ENCODE assay signal across 8 mouse cellular contexts in genomic region chr8:107254951-107255457, GRCm38 (mm10). TPM values are rescaled to one million over a fixed set of nuclear protein-coding genes. Genes with fewer than 3 reads are reported as not detected.
DNase-seq lines count a peak whose midpoint lies in the region; ATAC-seq and TF ChIP-seq lines count a peak whose summit lies in the region.
"Had no signal": no experiment of that assay in that cellular context is flagged by ENCODE, and none has a peak within 500 bp of the region (broad histone marks: within the 10 kb centered on the region; RNA-seq: fewer than 3 reads in every experiment).

No protein-coding gene starts in this region.

- ATAC-seq in kidney, embryonic 15.5 days (replicated peaks; ENCODE audit: low FRiP score), result 0 out of 2 replicates have a peak, but pooled peaks have one; percentile 25
- no peak for ATAC-seq in forebrain, postnatal 0 days

- peak overlapping the region; percentile 72 for H3K9ac ChIP-seq in MEL (ENCODE audit: control insufficient read depth, low read depth, low read length, poor library complexity, severe bottlenecking)
- H3K9ac ChIP-seq in kidney, embryonic 15.5 days, result no peak overlapping the region
- no peak overlapping the region for H3K9ac ChIP-seq in forebrain, postnatal 0 days

- DNase-seq in CD4-positive helper T cell, adult 2 months (ENCODE audit: low read depth, low spot score), result peak; percentile 12
- DNase-seq in MEL (ENCODE audit: low read depth, low spot score), result peak; percentile 62
- peak; percentile 47 for DNase-seq in heart, adult 8-10 months (ENCODE audit: low spot score)
- no peak for DNase-seq in forebrain, postnatal 0 days
- no peak for DNase-seq in cerebellum, adult 11-12 months
- no peak for DNase-seq in frontal cortex, postnatal 25 days (ENCODE audit: low spot score in 2 of 2)
- DNase-seq: cerebellum, postnatal 14 days had no signal

- peak in 1 of 2 experiments; percentile 22; a peak in 1 of 4 replicates for TF ChIP-seq POLR2A in MEL (IDR thresholded peaks at IDR 0.05; ENCODE audit: control insufficient read depth in 1 of 2, insufficient read depth in 1 of 2, low read depth in 1 of 2, low read length in 2 of 2, poor library complexity in 1 of 2)

- no peaks in the 10 kb centered on the region; the same call in 1 of the 2 replicates for H3K79me2 ChIP-seq in MEL (ENCODE audit: control insufficient read depth, insufficient read depth, low read length, poor library complexity)

- TF ChIP-seq RAD21 in MEL (IDR thresholded peaks at IDR 0.05; ENCODE audit: low read depth, low read length), result no peak

- peaks cover 0 to 22% of the 10 kb centered on the region in 2 experiments; a peak in 2 of 4 replicates for H3K36me3 ChIP-seq in MEL (ENCODE audit: control insufficient read depth in 1 of 2, insufficient read depth in 2 of 2, low read length in 2 of 2)
- no peaks in the 10 kb centered on the region for H3K36me3 ChIP-seq in kidney, embryonic 15.5 days
- no peaks in the 10 kb centered on the region for H3K36me3 ChIP-seq in forebrain, postnatal 0 days (ENCODE audit: insufficient read depth)

- peaks cover 7 to 16% of the 10 kb centered on the region in 2 experiments for H3K4me1 ChIP-seq in MEL (ENCODE audit: control insufficient read depth in 1 of 2, insufficient read depth in 2 of 2, low read length in 2 of 2)
- H3K4me1 ChIP-seq in kidney, embryonic 15.5 days, result peaks cover 39% of the 10 kb centered on the region
- H3K4me1 ChIP-seq in forebrain, postnatal 0 days (ENCODE audit: insufficient read depth), result no peaks in the 10 kb centered on the region

- peak overlapping the region; percentile 57 to 67 for H3K4me3 ChIP-seq in MEL (ENCODE audit: control insufficient read depth in 1 of 2, insufficient read depth in 1 of 2, low read depth in 2 of 2, low read length in 2 of 2)
- no peak overlapping the region for H3K4me3 ChIP-seq in kidney, embryonic 15.5 days (replicated peaks)
- H3K4me3 ChIP-seq in forebrain, postnatal 0 days (ENCODE audit: low read depth, low read length), result no peak overlapping the region

- no peaks in the 10 kb centered on the region for H3K9me3 ChIP-seq in MEL (replicated peaks; ENCODE audit: insufficient read depth, low read length)
- H3K9me3 ChIP-seq in kidney, embryonic 15.5 days (replicated peaks), result no peaks in the 10 kb centered on the region
- no peaks in the 10 kb centered on the region for H3K9me3 ChIP-seq in forebrain, postnatal 0 days (ENCODE audit: low read length)

- no peak overlapping the region for H3K4me2 ChIP-seq in kidney, embryonic 15.5 days
- H3K4me2 ChIP-seq in forebrain, postnatal 0 days (ENCODE audit: low read depth), result no peak overlapping the region

- peak in 1 of 2 experiments; percentile 52; a peak in 2 of 4 replicates for TF ChIP-seq EP300 in MEL (IDR thresholded peaks at IDR 0.05; ENCODE audit: low read depth in 1 of 2, low read length in 2 of 2)

- no peaks in the 10 kb centered on the region for H3K27me3 ChIP-seq in MEL (ENCODE audit: control insufficient read depth in 1 of 2, insufficient read depth in 2 of 2, low read length in 2 of 2)
- no peaks in the 10 kb centered on the region for H3K27me3 ChIP-seq in kidney, embryonic 15.5 days
- no peaks in the 10 kb centered on the region for H3K27me3 ChIP-seq in forebrain, postnatal 0 days (ENCODE audit: insufficient read depth, low read length)

- TF ChIP-seq CTCF in MEL (IDR thresholded peaks at IDR 0.05 in 2 of 3, conservative IDR thresholded peaks at IDR 0.05 in 1 of 3; ENCODE audit: control insufficient read depth in 1 of 3, insufficient read depth in 1 of 3, low read depth in 2 of 3, low read length in 3 of 3, poor library complexity in 1 of 3, severe bottlenecking in 1 of 3), result no peak
- no peak for TF ChIP-seq CTCF in forebrain, postnatal 0 days (IDR thresholded peaks at IDR 0.05; ENCODE audit: low read depth)

- H3K27ac ChIP-seq in MEL (ENCODE audit: control insufficient read depth, low read depth, low read length), result peak overlapping the region; percentile 79
- H3K27ac ChIP-seq in kidney, embryonic 15.5 days, result peak overlapping the region; percentile 54
- H3K27ac ChIP-seq in forebrain, postnatal 0 days (ENCODE audit: low read depth, low read length), result no peak overlapping the region

- WGBS in kidney, embryonic 15.5 days, result 62% methylated on average over 11 of the region's 11 CpGs
- WGBS in forebrain, postnatal 0 days, result 87% methylated on average over 11 of the region's 11 CpGs

TF ChIP-seq in MEL, 35 proteins besides CTCF, POLR2A, EP300 and RAD21:
- TF ChIP-seq TBP (IDR thresholded peaks at IDR 0.05; ENCODE audit: low read depth, low read length) (0 out of 2 replicates have a peak, but pooled peaks have one; percentile 29), ELF1 (IDR thresholded peaks at IDR 0.05; ENCODE audit: low read depth, low read length) (0 out of 2 replicates have a peak, but pooled peaks have one; percentile 19), TCF12 (IDR thresholded peaks at IDR 0.05; ENCODE audit: low read depth, low read length) (0 out of 2 replicates have a peak, but pooled peaks have one; percentile 27), MYC (IDR thresholded peaks at IDR 0.05; ENCODE audit: low read depth, low read length) (no peak), ZNF384 (IDR thresholded peaks at IDR 0.05; ENCODE audit: low read depth, low read length) (no peak), JUND (IDR thresholded peaks at IDR 0.05; ENCODE audit: low read depth, low read length) (0 out of 2 replicates have a peak, but pooled peaks have one; percentile 54), GATA1 (IDR thresholded peaks at IDR 0.05; ENCODE audit: low read depth, low read length) (peak; percentile 42; the same call in 1 of the 2 replicates), NELFE (IDR thresholded peaks at IDR 0.05; ENCODE audit: low read depth, low read length) (peak; percentile 4; the same call in 1 of the 2 replicates), USF2 (IDR thresholded peaks at IDR 0.05; ENCODE audit: borderline replicate concordance in 1 of 2, insufficient read depth in 1 of 2, low read depth in 1 of 2, low read length in 2 of 2) (no peak), ZKSCAN1 (IDR thresholded peaks at IDR 0.05; ENCODE audit: low read depth, low read length) (no peak), MAX (IDR thresholded peaks at IDR 0.05; ENCODE audit: low read length) (peak; percentile 26; the same call in 1 of the 2 replicates), MAFK (IDR thresholded peaks at IDR 0.05; ENCODE audit: borderline replicate concordance, low read depth, low read length) (no peak), E2F4 (IDR thresholded peaks at IDR 0.05; ENCODE audit: borderline replicate concordance, low read depth, low read length) (no peak), MAZ (IDR thresholded peaks at IDR 0.05; ENCODE audit: low read depth, low read length) (no peak), ZMIZ1 (IDR thresholded peaks at IDR 0.05; ENCODE audit: low read depth, low read length) (0 out of 2 replicates have a peak, but pooled peaks have one; percentile 31)

RNA-seq across cellular contexts. Expression of gene Nfat5, which starts 38.3 kb away (rescaled TPM):
- 4.2 and 5.1 TPM in 2 replicates for total RNA-seq in MEL (2012; rRNA removed)
- 10 to 100 TPM in 1 of 2 experiments, not detected in 1; 11.3 TPM for polyA plus RNA-seq in MEL (2012; ENCODE audit: insufficient read depth in 1 of 2, insufficient read length in 2 of 2, low read depth in 1 of 2, low replicate concordance in 2 of 2, missing spikeins in 1 of 2)
- total RNA-seq in heart, adult 8-10 months (2022), result 10 to 100 TPM; 19.1 to 24.7 (median 23.8) TPM
- polyA plus RNA-seq in kidney, embryonic 15.5 days (2015; fragmentation: Nextera tagmentation; extraction: Ambion mirVana), result 27.2 and 29.3 TPM in 2 replicates
- 13.5 and 22.1 TPM in 2 replicates for total RNA-seq in forebrain, postnatal 0 days (2014; rRNA removed)
- 1.2 and 4.2 TPM in 2 replicates for polyA plus RNA-seq in forebrain, postnatal 0 days (2015; fragmentation: Nextera tagmentation; extraction: Ambion mirVana)

Comparison
In these comparisons a context has a peak if more than half of its experiments do, and no peak if none do; other contexts are left out.
1. DNase-seq: peak in CD4-positive helper T cell, adult 2 months (single experiment), MEL (single experiment) and heart, adult 8-10 months (single experiment); none in forebrain, postnatal 0 days (single experiment), cerebellum, adult 11-12 months (single experiment) and frontal cortex, postnatal 25 days (0 of 2).
2. H3K4me3 ChIP-seq: peak in MEL (2 of 2); none in kidney, embryonic 15.5 days (single experiment) and forebrain, postnatal 0 days (single experiment).